Mouse (Mus musculus) forebrain, embryonic 16.5 days (tissue): ENCODE measurements around the gene Jak1. TPM values are rescaled to one million over a fixed set of nuclear protein-coding genes. Genes with fewer than 3 reads are reported as not detected.

Experiments used
- ATAC-seq: fragments of 200-750 bp; cut with Nextera tagmentation; 2 replicates; pipeline ENCODE4 v1.8.0; 2017; ENCODE audit warnings: mild to moderate bottlenecking, moderate library complexity
- H3K27ac ChIP-seq: fragments of 300-500 bp; sonication (generic); 2 replicates; pipeline ENCODE4 v1.5.1; 2014; ENCODE audit warnings: low read length, control low read depth
- H3K27me3 ChIP-seq: fragments of 300-500 bp; sonication (generic); replicated peaks from 2 replicates; pipeline ENCODE4 v1.6.1; 2014; ENCODE audit warnings: low read length; ENCODE audit not compliant: control insufficient read depth, insufficient read depth
- H3K36me3 ChIP-seq: fragments of 300-500 bp; sonication (generic); 2 replicates; pipeline ENCODE4 v1.6.1; 2014; ENCODE audit not compliant: control insufficient read depth, insufficient read depth
- H3K4me1 ChIP-seq: fragments of 300-500 bp; sonication (generic); replicated peaks from 2 replicates; pipeline ENCODE4 v1.6.1; 2014; ENCODE audit warnings: low read length; ENCODE audit not compliant: control insufficient read depth, insufficient read depth
- H3K4me2 ChIP-seq: fragments of 300-500 bp; sonication (generic); 2 replicates; pipeline ENCODE4 v1.6.1; 2014; ENCODE audit warnings: mild to moderate bottlenecking, low read length, control low read depth
- H3K4me3 ChIP-seq: fragments of 300-500 bp; sonication (generic); replicated peaks from 2 replicates; pipeline ENCODE4 v1.5.1; 2014; ENCODE audit warnings: mild to moderate bottlenecking, low read length, control low read depth
- H3K9ac ChIP-seq: fragments of 300-500 bp; sonication (generic); replicated peaks from 2 replicates; pipeline ENCODE4 v1.6.1; 2014; ENCODE audit warnings: low read depth, low read length, control low read depth
- H3K9me3 ChIP-seq: fragments of 300-500 bp; sonication (generic); 2 replicates; pipeline ENCODE4 v1.6.1; 2016; ENCODE audit warnings: low read length; ENCODE audit not compliant: control insufficient read depth
- WGBS: fragments of 180-500 bp; shearing (Covaris S2); extraction: QIAGEN DNeasy Blood & Tissue Kit; methylation state at CpG from one replicate; pipeline ENCODE4 v1.1.7; 2014; 5-methylcytosine and 5-hydroxymethylcytosine counted together
- polyA plus RNA-seq: library from polyadenylated mRNA; unstranded; fragments of >200 nt; fragmentation: Nextera tagmentation; extraction: Ambion mirVana; gene quantifications from 2 replicates; pipeline ENCODE4 v1.2.1, GENCODE M21; 2015

Jak1 gene
- polyA plus RNA-seq, 1 experiment from 2014 or later = 61.5 TPM

GRCm38 (mm10) chr4:101172738-101173137, 92.3 kb downstream of the Jak1 start:
- H3K36me3 ChIP-seq = no peaks in the 10 kb centered on the region; the same call in none of the 2 replicates
- H3K27me3 ChIP-seq = no peaks in the 10 kb centered on the region
- H3K4me3 ChIP-seq = no peak overlapping the region
- 83% methylated on average over 2 of the region's 2 CpGs for WGBS
- H3K9ac ChIP-seq = no peak overlapping the region
- H3K4me1 ChIP-seq = no peaks in the 10 kb centered on the region
- ATAC-seq = no peak
- H3K9me3 ChIP-seq = no peaks in the 10 kb centered on the region
- H3K27ac ChIP-seq = no peak overlapping the region
- H3K4me2 ChIP-seq = no peak overlapping the region

- peak; percentile 52; the same call in 1 of the 2 replicates for ATAC-seq
- 54% methylated on average over 6 of the region's 6 CpGs for WGBS
- no peaks in the 10 kb centered on the region for H3K9me3 ChIP-seq
These were observed 96.8 kb downstream of the Jak1 start for GRCm38 (mm10) chr4:101168189-101168778.

GRCm38 (mm10) chr4:101167777-101168176, 97.3 kb downstream of the Jak1 start:
- no peaks in the 10 kb centered on the region for H3K27me3 ChIP-seq
- no peaks in the 10 kb centered on the region for H3K9me3 ChIP-seq
- H3K9ac ChIP-seq = no peak overlapping the region
- H3K4me2 ChIP-seq = no peak overlapping the region
- H3K4me1 ChIP-seq = no peaks in the 10 kb centered on the region
- H3K4me3 ChIP-seq = no peak overlapping the region
- H3K36me3 ChIP-seq = no peaks in the 10 kb centered on the region; the same call in 1 of the 2 replicates
- WGBS = 83% methylated on average over 1 of the region's 1 CpGs
- H3K27ac ChIP-seq = no peak overlapping the region
- no peak for ATAC-seq

More at GRCm38 (mm10) chr4:101168189-101168778, 96.8 kb downstream of the Jak1 start:
- no peaks in the 10 kb centered on the region for H3K27me3 ChIP-seq
- no peaks in the 10 kb centered on the region; the same call in 1 of the 2 replicates for H3K36me3 ChIP-seq
- no peaks in the 10 kb centered on the region for H3K4me1 ChIP-seq
- H3K27ac ChIP-seq = no peak overlapping the region
- H3K4me3 ChIP-seq = no peak overlapping the region
- H3K9ac ChIP-seq = no peak overlapping the region
- no peak overlapping the region for H3K4me2 ChIP-seq

- H3K4me2 ChIP-seq = no peak overlapping the region
- H3K36me3 ChIP-seq = no peaks in the 10 kb centered on the region; the same call in 1 of the 2 replicates
- WGBS = 89% methylated on average over 4 of the region's 4 CpGs
- no peak overlapping the region for H3K9ac ChIP-seq
- no peaks in the 10 kb centered on the region for H3K4me1 ChIP-seq
- H3K4me3 ChIP-seq = no peak overlapping the region
- no peaks in the 10 kb centered on the region for H3K9me3 ChIP-seq
- no peak overlapping the region for H3K27ac ChIP-seq
- H3K27me3 ChIP-seq = no peaks in the 10 kb centered on the region
- ATAC-seq = no peak
These were observed 99.3 kb downstream of the Jak1 start for GRCm38 (mm10) chr4:101165776-101166175.

- no peak overlapping the region for H3K27ac ChIP-seq
- no peak overlapping the region for H3K4me2 ChIP-seq
- H3K9ac ChIP-seq = no peak overlapping the region
- no peaks in the 10 kb centered on the region for H3K36me3 ChIP-seq
- no peaks in the 10 kb centered on the region for H3K27me3 ChIP-seq
- no peak overlapping the region for H3K4me3 ChIP-seq
- no peaks in the 10 kb centered on the region for H3K9me3 ChIP-seq
- ATAC-seq = no peak
- no peaks in the 10 kb centered on the region for H3K4me1 ChIP-seq
- 94% methylated on average over 2 of the region's 2 CpGs for WGBS
These were observed 100.4 kb downstream of the Jak1 start for GRCm38 (mm10) chr4:101164673-101165072.

- ATAC-seq = no peak
- Histone ChIP-seq H3K4me3 (no peak overlapping the region), H3K27me3 (no peaks in the 10 kb centered on the region), H3K36me3 (no peaks in the 10 kb centered on the region), H3K27ac (no peak overlapping the region), H3K9ac (no peak overlapping the region), H3K4me2 (no peak overlapping the region), H3K4me1 (no peaks in the 10 kb centered on the region), H3K9me3 (no peaks in the 10 kb centered on the region)
- WGBS = 91% methylated on average over 2 of the region's 2 CpGs
These were observed 100.9 kb downstream of the Jak1 start for GRCm38 (mm10) chr4:101164189-101164588.

- no peak overlapping the region for H3K4me3 ChIP-seq
- H3K9ac ChIP-seq = no peak overlapping the region
- H3K27me3 ChIP-seq = no peaks in the 10 kb centered on the region
- 97% methylated on average over 1 of the region's 1 CpGs for WGBS
- no peak for ATAC-seq
- H3K9me3 ChIP-seq = no peaks in the 10 kb centered on the region
- no peak overlapping the region for H3K27ac ChIP-seq
- H3K36me3 ChIP-seq = peaks cover 12% of the 10 kb centered on the region; the same call in 1 of the 2 replicates
- H3K4me1 ChIP-seq = no peaks in the 10 kb centered on the region
- no peak overlapping the region for H3K4me2 ChIP-seq
These were observed 104.3 kb downstream of the Jak1 start for GRCm38 (mm10) chr4:101160821-101161220.

- no peak overlapping the region for H3K4me3 ChIP-seq
- no peak for ATAC-seq
- no peaks in the 10 kb centered on the region for H3K4me1 ChIP-seq
- no peak overlapping the region for H3K9ac ChIP-seq
- peaks cover 12% of the 10 kb centered on the region; the same call in 1 of the 2 replicates for H3K36me3 ChIP-seq
- no peaks in the 10 kb centered on the region for H3K9me3 ChIP-seq
- H3K4me2 ChIP-seq = no peak overlapping the region
- 84% methylated on average over 12 of the region's 12 CpGs for WGBS
- H3K27me3 ChIP-seq = no peaks in the 10 kb centered on the region
- H3K27ac ChIP-seq = no peak overlapping the region
These were observed 105.8 kb downstream of the Jak1 start for GRCm38 (mm10) chr4:101159191-101159764.

- no peaks in the 10 kb centered on the region for H3K27me3 ChIP-seq
- WGBS = 89% methylated on average over 6 of the region's 6 CpGs
- no peaks in the 10 kb centered on the region for H3K9me3 ChIP-seq
- H3K36me3 ChIP-seq = peaks cover 12% of the 10 kb centered on the region; the same call in 1 of the 2 replicates
- H3K4me1 ChIP-seq = no peaks in the 10 kb centered on the region
- no peak overlapping the region for H3K9ac ChIP-seq
- no peak overlapping the region for H3K4me2 ChIP-seq
- no peak overlapping the region for H3K4me3 ChIP-seq
- ATAC-seq = no peak
- no peak overlapping the region for H3K27ac ChIP-seq
These were observed 106.8 kb downstream of the Jak1 start for GRCm38 (mm10) chr4:101158282-101158681.
